Mouse (Mus musculus) bone marrow macrophage, adult 2 months (primary cell): ENCODE results near the gene Hlf.

Source experiments
- CTCF ChIP-seq: IDR thresholded peaks from 2 replicates; pipeline ENCODE4 v1.5.1; 2012; ENCODE audit warnings: low read depth, mild to moderate bottlenecking, low read length, moderate library complexity
- POLR2A ChIP-seq: IDR thresholded peaks from 2 replicates; pipeline ENCODE4 v1.6.1; 2012; ENCODE audit warnings: mild to moderate bottlenecking, low read depth, low read length, borderline replicate concordance

- TF ChIP-seq CTCF (no peak), POLR2A (no peak)
These were observed 19.1 kb downstream of the Hlf start for GRCm38 (mm10) chr11:90371470-90372100.
